Comparison of ENCODE assay signal across 25 mouse cellular contexts in genomic region chr2:168520771-168521170, GRCm38 (mm10).
DNase-seq lines count a peak whose midpoint lies in the region; ATAC-seq and TF ChIP-seq lines count a peak whose summit lies in the region.
"Had no signal": no experiment of that assay in that cellular context is flagged by ENCODE, and none has a peak within 500 bp of the region (broad histone marks: within the 10 kb centered on the region; RNA-seq: fewer than 3 reads in every experiment).

No protein-coding gene starts in this region.

- H3K27ac ChIP-seq in gastrocnemius, adult 2 months, result peak overlapping the region; percentile 89
- H3K27ac ChIP-seq in midbrain, embryonic 11.5 days (ENCODE audit: low read depth, low read length), result no peak overlapping the region
- H3K27ac ChIP-seq in midbrain, embryonic 10.5 days (replicated peaks), result no peak overlapping the region
- no peak overlapping the region for H3K27ac ChIP-seq in embryonic facial prominence, embryonic 10.5 days (replicated peaks)
- H3K27ac ChIP-seq: embryonic facial prominence, embryonic 13.5 days; embryonic facial prominence, embryonic 15.5 days; forebrain, embryonic 10.5 days; forebrain, embryonic 12.5 days had no signal

- H3K36me3 ChIP-seq in midbrain, embryonic 11.5 days (ENCODE audit: control insufficient read depth, insufficient read depth, low read length), result no peaks in the 10 kb centered on the region
- H3K36me3 ChIP-seq in midbrain, embryonic 10.5 days, result no peaks in the 10 kb centered on the region
- no peaks in the 10 kb centered on the region for H3K36me3 ChIP-seq in embryonic facial prominence, embryonic 10.5 days (replicated peaks)
- H3K36me3 ChIP-seq: embryonic facial prominence, embryonic 13.5 days; embryonic facial prominence, embryonic 15.5 days; forebrain, embryonic 10.5 days; forebrain, embryonic 12.5 days; G1E had no signal

- H3K4me1 ChIP-seq in midbrain, embryonic 11.5 days (ENCODE audit: control insufficient read depth, insufficient read depth, low read length), result peaks cover 9% of the 10 kb centered on the region
- peaks cover 23% of the 10 kb centered on the region for H3K4me1 ChIP-seq in midbrain, embryonic 10.5 days
- H3K4me1 ChIP-seq in embryonic facial prominence, embryonic 10.5 days, result peaks cover 12% of the 10 kb centered on the region

- ATAC-seq in midbrain, embryonic 11.5 days (ENCODE audit: low FRiP score), result no peak
- ATAC-seq: CD4-positive, CD25-positive, alpha-beta regulatory T cell, adult 4 months; forebrain, embryonic 14.5 days; forebrain, embryonic 16.5 days had no signal

- no peak overlapping the region for H3K9ac ChIP-seq in midbrain, embryonic 11.5 days (ENCODE audit: low read length)
- H3K9ac ChIP-seq: embryonic facial prominence, embryonic 13.5 days; embryonic facial prominence, embryonic 15.5 days; forebrain, embryonic 12.5 days had no signal

- no peaks in the 10 kb centered on the region for H3K27me3 ChIP-seq in midbrain, embryonic 11.5 days (ENCODE audit: control insufficient read depth, insufficient read depth, low read length)
- H3K27me3 ChIP-seq in midbrain, embryonic 10.5 days (ENCODE audit: low read depth, poor library complexity, severe bottlenecking), result peaks cover 20% of the 10 kb centered on the region
- H3K27me3 ChIP-seq in embryonic facial prominence, embryonic 10.5 days (replicated peaks; ENCODE audit: low read depth, poor library complexity, severe bottlenecking), result peaks cover 26% of the 10 kb centered on the region
- H3K27me3 ChIP-seq: CH12.LX; embryonic facial prominence, embryonic 13.5 days; embryonic facial prominence, embryonic 15.5 days; forebrain, embryonic 12.5 days had no signal

- H3K4me3 ChIP-seq in gastrocnemius, adult 2 months, result no peak overlapping the region
- H3K4me3 ChIP-seq in midbrain, embryonic 11.5 days (ENCODE audit: low read depth, low read length), result no peak overlapping the region
- no peak overlapping the region for H3K4me3 ChIP-seq in midbrain, embryonic 10.5 days
- H3K4me3 ChIP-seq in embryonic facial prominence, embryonic 10.5 days, result no peak overlapping the region
- H3K4me3 ChIP-seq: embryonic facial prominence, embryonic 13.5 days; embryonic facial prominence, embryonic 15.5 days; erythroblast, embryonic 14.5 days; forebrain, embryonic 10.5 days; forebrain, embryonic 12.5 days had no signal

- no peak for TF ChIP-seq CTCF in gastrocnemius, adult 2 months (IDR thresholded peaks at IDR 0.05)

- 95% methylated on average over 7 of the region's 7 CpGs for WGBS in midbrain, embryonic 11.5 days
- 93% methylated on average over 7 of the region's 7 CpGs for WGBS in midbrain, embryonic 10.5 days
- WGBS in embryonic facial prominence, embryonic 10.5 days, result 89% methylated on average over 7 of the region's 7 CpGs

- intact Hi-C loops in gastrocnemius, adult 2 months (cut with DNase I), result no loop called here

- no peaks in the 10 kb centered on the region for H3K9me3 ChIP-seq in midbrain, embryonic 11.5 days (ENCODE audit: control insufficient read depth, low read length)
- no peaks in the 10 kb centered on the region for H3K9me3 ChIP-seq in midbrain, embryonic 10.5 days (replicated peaks)
- no peaks in the 10 kb centered on the region for H3K9me3 ChIP-seq in embryonic facial prominence, embryonic 10.5 days
- H3K9me3 ChIP-seq: embryonic facial prominence, embryonic 13.5 days; embryonic facial prominence, embryonic 15.5 days; forebrain, embryonic 10.5 days; forebrain, embryonic 12.5 days had no signal

- DNase-seq in gastrocnemius, adult 2 months, result no peak
- DNase-seq in gastrocnemius, adult 8-10 months (ENCODE audit: low spot score in 2 of 2), result no peak
- DNase-seq in midbrain, embryonic 11.5 days (ENCODE audit: low spot score, missing footprints), result peak; percentile 12
- no peak for DNase-seq in midbrain, embryonic 10.5 days (ENCODE audit: low spot score)
- peak; percentile 16 to 33 for DNase-seq in natural killer cell, adult 2 months (ENCODE audit: low spot score in 2 of 2)
- no peak for DNase-seq in embryonic facial prominence, embryonic 10.5 days (ENCODE audit: low spot score)
- DNase-seq: adrenal gland, adult 2 months; adrenal gland, postnatal 10 days; adrenal gland, postnatal 25 days; B cell, adult 2 months; cerebellum, adult 11 months; cerebellum, adult 2 months; cerebellum, adult 9-10 months; cerebellum, postnatal 10 days; cerebellum, postnatal 25 days had no signal

- H3K4me2 ChIP-seq in midbrain, embryonic 11.5 days, result no peak overlapping the region
- H3K4me2 ChIP-seq: embryonic facial prominence, embryonic 13.5 days; embryonic facial prominence, embryonic 15.5 days; forebrain, embryonic 12.5 days had no signal

Comparison
In these comparisons a context has a peak if more than half of its experiments do, and no peak if none do; other contexts are left out.
1. DNase-seq: peak in midbrain, embryonic 11.5 days (single experiment) and natural killer cell, adult 2 months (2 of 2); none in gastrocnemius, adult 2 months (single experiment), gastrocnemius, adult 8-10 months (0 of 2), midbrain, embryonic 10.5 days (single experiment) and embryonic facial prominence, embryonic 10.5 days (single experiment).